Mouse (Mus musculus): Measurements from ENCODE around the gene Ppia.
"Not testable (repeated sequence)": the region's sequence is repeated elsewhere in the genome, so short reads cannot be mapped to it uniquely, and the experiment has no call there.

The Ppia gene

DNA sequence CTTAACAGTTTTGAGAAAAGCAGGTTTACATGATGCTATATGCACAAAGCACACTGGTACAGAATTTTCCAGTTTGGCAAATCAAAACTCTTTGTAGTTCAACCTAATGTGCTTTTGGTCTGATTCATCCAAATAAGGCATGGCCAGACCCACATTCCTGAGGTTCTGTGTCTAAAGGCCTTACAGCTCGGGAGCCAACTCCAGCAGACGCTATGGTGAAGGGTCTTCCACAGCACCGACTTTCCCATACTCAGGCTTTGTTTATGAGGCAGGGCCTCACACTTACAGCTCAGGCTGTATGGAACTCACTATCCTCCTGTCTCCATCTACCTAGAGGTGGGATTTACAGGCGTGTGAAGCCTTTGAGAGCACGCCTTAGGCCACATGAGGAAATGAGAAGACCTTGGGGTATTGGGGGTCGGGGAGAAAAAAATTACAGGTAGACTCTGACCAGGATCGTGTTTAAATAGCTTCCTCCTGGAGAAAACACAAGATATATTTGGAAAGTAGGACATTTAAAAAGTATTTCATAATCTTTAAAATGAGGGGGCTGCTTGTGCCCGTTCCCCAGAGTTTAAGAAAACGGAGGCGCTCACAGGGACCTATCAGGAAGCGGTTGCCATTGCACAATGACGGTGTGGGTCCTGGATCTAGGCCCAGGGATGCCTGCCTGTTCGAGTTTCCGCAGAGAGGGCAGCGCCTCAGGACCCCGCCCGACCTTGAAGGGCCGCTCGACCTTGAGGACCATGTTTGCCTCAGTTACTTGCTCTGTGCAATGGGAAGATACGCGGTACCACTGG is at the start of gene Ppia:
TSS of gene Ppia (plus strand) at position 693 of the 800 bp plus-strand sequence.
- DNase-seq, result peak; percentile 44

GRCm38 (mm10) chr11:6365885-6366284 is 49.4 kb upstream of the Ppia start:
- peak; percentile 82 for DNase-seq

- no peak for DNase-seq
Observed at GRCm38 (mm10) chr11:6366434-6366833, 48.8 kb upstream of the Ppia start.

DNA sequence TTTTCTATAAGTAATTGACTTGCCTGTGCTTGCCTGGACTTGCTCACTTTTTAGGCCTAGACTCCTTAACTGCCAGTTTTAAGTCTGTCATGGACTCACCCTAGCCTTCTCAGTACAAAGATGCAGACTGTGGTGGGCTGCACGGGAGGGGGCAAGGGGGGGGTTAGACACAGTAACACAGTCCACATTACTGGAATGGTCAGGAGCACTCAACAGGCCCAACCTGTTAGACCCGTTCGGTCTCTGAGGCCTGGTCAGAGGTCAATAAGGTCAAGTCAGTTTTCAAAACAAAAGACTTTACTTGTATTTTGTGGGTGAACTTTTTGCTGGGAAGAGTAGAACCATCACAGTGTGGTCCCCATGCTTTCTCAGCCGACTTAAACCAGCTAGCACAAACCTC is 48.1 kb upstream of the Ppia start:
- no peak for DNase-seq

DNA sequence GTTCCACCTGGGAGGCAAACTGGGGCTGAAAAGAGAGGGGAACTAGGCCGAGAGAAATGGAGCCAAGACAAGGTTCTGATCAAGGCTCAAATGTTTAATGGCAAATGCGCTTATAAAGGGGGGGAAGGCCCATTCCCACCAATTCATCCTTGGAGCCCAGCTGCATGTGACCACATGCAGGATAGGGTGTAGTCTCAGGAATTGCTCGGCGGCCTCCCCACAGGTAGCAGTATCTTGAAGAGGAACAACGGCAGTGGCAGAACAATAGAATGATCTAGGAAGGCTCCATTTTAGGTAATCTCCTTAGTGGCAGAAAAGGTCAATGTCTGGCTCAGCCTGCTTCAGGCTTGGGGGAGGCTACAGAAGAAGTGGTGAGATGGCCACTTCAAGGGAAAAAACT is 47.3 kb upstream of the Ppia start:
- DNase-seq, result not testable (repeated sequence)

- DNase-seq, result no peak
Observed at GRCm38 (mm10) chr11:6371376-6372155, 43.7 kb upstream of the Ppia start.

GRCm38 (mm10) chr11:6372784-6373183 is 42.5 kb upstream of the Ppia start:
- DNase-seq, result no peak

DNA sequence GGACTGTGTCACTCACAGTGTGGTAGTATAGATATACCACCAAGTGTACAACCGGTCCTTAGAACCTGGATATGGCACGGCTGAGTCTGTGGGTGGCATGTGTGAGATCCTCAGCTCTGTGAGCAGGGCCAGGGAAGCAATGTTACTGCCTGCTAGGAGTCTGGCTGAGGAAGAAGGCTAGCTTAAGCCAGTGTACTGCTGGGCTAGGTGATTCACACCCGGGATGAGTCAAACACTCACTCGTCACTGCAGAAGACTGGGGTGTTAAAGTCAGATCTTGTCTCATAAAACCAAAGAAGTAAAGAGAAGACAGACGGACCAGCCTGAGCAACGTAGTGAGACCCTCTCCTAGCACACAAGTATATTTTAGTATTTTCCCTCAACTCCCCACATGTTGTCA is 34.3 kb upstream of the Ppia start:
- DNase-seq, result no peak

DNA sequence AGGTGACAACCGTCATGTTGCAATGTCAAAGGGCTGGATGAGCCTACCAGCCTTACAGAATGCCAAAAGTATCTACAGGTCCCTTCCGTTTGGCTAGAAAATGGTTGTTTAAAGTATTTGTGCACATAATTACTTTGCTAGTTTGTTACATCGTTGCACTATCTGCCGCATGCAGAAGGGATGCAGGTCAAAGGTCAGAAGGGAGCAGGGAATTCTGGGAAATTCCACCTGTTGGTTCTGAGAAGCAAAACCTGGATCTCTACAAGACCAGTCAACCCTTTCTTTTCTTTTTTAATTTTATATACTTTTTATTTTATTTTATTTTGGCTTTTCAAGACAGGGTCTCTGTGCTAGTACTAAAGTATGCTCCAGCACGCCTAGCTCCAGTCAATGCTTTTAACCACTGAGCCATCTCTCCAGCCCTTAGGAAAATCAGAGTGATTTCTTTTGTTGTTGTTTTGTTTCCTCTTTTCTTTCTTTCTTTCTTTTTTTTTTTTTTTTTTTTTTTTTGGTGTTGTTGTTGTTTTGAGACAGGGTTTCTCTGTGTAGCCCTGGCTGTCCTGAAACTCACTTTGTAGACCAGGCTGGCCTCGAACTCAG is 27.0 kb upstream of the Ppia start:
- no peak for DNase-seq

DNA sequence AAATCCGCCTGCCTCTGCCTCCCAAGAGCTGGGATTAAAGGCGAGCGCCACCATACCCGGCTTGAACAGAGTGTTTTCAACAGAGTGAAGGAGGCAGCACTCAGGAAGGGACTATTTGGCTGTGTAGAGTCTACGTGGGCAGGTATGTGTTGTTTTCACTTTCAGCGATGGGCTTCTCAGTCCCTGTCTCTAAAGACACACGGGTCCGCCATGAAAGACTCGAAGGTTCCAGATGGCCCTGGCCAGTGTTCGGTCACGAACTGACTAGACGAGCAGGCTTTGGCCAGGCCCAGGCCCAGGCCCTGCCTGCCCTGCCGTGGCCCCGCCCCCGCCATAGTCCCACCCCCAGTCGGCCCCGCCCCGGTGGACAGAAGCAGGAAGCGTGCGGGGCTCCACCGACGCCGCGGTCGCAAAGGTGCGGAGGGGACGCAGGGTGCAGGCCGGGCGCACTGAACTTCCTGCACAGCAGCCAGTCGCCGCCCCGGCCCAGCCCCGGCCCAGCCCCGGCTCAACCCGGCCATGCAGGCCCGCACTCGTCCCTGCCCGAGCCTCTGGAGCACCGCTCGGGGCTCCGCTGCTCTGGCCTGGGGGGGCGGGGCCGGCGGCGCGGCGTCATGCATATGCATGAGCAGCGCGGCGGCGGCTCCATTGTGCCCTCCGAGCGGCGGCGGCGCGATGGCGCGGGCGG is 26.4 kb upstream of the Ppia start, which contains the start of gene Zmiz2:
TSS of gene Zmiz2 (plus strand) at position 349 of the 688 bp plus-strand sequence.
- peak; percentile 98 for DNase-seq

- no peak for DNase-seq
Observed at GRCm38 (mm10) chr11:6389483-6389921, 25.7 kb upstream of the Ppia start.

- no peak for DNase-seq
Observed at GRCm38 (mm10) chr11:6390376-6391053, 24.7 kb upstream of the Ppia start.

DNA sequence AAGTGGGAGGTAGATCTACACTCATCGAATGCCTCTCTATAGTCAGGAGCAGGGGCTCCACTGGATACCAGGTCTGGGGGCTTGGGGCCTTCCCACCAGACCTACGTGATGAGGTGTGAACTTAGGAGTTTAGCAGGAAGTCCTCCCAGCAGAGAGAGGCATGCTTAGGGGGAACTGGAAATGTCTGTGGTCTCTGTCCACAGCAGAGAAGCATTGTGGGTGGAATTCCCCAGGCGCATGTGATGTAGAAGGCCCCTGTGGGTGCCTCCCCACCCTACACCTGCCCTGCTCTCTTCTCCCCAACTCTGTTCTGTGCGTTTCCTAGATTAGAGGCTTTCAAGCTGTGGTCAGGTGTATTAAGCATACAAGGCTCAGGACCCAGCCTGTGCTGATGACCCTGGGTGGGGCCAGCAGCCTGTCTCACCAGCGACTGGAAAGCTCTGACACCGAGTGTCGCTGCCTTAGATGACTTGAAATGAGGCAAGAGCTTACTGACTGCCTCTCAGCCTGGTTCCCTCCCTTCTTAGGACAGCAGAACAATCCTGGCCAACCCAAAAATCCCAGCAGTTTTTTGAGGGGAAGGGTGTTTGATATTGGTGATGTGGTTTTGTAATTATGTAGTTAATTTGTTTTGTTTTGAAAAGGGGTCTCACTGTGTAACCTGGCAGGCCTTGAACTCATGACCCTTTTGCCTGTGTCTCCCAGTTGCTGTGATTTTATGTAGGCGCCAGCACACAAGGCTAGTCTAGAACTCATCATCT is 23.5 kb upstream of the Ppia start:
- DNase-seq, result no peak

DNA sequence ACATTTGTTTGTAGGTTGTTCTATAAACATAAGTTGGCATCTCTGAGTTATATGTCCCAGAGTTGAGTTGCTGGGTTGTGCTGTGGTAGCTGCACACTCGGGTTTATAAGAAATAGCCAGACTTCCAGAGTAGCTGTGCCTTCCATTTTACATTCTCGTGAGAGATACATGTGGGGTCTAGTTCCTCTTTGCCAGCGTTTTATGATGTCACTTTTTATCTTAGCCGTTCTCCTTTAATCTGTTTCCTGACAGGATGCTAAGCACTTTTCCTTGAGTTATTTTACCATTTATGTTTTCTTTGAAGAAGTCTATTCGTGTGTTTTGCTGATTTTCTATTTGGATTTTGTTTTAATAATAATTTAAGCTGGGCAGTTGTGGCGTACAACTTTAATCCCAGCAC is 22.4 kb upstream of the Ppia start:
- DNase-seq, result no peak

- no peak for DNase-seq
Observed at GRCm38 (mm10) chr11:6393866-6394265, 21.4 kb upstream of the Ppia start.

DNA sequence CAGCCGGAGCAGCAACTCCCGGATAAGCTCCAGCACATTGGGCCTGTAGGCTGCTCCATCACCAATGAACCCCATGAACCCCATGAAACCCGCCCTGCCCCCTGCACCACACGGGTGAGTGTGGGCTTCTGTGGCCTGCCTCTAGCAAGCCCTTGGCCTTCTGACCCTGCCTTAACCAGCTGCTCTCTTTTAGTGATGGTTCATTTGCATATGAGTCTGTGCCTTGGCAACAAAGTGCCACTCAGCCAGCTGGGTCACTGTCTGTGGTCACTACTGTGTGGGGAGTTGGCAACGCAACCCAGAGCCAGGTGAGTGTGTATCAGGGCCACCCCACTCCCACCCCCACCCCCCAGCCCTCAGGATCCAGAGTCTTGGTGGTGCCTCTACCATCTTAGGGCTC is 19.7 kb upstream of the Ppia start:
- DNase-seq, result no peak

- no peak for DNase-seq
Observed at GRCm38 (mm10) chr11:6398141-6398540, 17.1 kb upstream of the Ppia start.

GRCm38 (mm10) chr11:6402515-6403510 is 12.4 kb upstream of the Ppia start:
- peak; percentile 74 for DNase-seq

GRCm38 (mm10) chr11:6403830-6404405 is 11.3 kb upstream of the Ppia start:
- DNase-seq, result no peak

All from kidney, postnatal 14 days (tissue).